Mouse (Mus musculus) adrenal gland, adult 8-10 months (tissue): ENCODE results near the gene H1foo. TPM values are rescaled to one million over a fixed set of nuclear protein-coding genes. Genes with fewer than 3 reads are reported as not detected.
A peak's percentile ranks its signal among the peaks of the same experiment; 100 is the strongest.

Source experiments
- DNase-seq: peaks from one replicate; pipeline ENCODE4 v3.0.0; 2022
- total RNA-seq, 4 experiments: library from RNA; stranded (reverse); gene quantifications; 2 replicates each; pipeline ENCODE4 v1.2.4; 2022

Gene H1foo
- total RNA-seq, 4 experiments from 2014 or later, result 0.40 TPM; not detected in 3

DNA sequence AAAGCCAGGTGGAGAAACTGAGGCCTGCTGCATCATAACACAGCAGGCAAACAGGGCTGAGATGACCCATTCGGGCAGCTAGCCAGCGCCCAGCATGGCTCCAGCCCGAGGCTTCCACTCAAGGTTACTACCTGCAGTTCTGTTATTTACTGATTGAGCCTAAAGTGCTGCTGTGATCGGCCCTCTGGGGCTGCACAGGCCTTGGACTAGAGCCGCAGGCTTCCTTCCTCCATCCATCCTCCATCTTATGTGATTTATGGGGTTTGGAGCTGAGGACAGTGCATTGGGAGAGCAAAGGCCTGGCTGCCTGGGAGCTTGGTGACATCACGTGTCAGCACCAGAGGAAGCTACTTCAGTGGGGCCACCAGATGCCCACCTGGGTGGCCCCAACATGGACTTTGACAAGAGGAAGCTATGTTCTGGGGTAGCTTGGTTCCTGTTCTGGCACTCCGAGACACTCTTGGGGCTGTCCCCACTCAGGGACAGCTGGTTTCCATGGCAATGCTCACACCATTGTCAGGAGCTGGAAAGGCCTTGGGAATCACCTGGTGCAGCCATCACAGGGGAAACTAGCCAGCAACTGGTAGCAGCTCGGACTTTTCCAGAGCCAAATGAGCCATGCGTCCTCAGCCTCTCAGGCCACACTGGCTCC is 42.5 kb downstream of the H1foo start:
- DNase-seq, result peak; percentile 76

DNA sequence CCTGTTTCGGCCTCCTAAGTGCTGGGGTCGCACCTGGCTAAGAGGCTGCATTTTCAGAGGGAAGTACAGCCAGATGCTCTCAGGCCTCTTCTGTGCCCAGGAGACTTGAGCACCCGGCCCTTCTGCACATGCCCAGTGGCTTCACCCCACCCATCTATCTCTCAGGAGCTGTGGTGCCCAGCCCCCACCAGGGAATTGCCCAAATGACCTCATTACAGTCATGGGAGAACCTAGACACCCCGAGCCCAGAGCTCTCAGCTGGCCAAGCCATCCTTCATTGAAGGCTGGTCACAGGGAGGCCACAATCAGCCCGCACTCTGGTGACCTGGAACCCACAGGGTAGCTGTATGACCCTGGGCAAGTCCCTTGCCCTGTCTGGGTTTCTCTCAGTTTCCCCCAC is 44.3 kb downstream of the H1foo start:
- no peak for DNase-seq

GRCm38 (mm10) chr6:115989607-115990006 is 44.9 kb downstream of the H1foo start:
- DNase-seq, result no peak

GRCm38 (mm10) chr6:115990056-115990455 is 45.3 kb downstream of the H1foo start:
- DNase-seq, result no peak

DNA sequence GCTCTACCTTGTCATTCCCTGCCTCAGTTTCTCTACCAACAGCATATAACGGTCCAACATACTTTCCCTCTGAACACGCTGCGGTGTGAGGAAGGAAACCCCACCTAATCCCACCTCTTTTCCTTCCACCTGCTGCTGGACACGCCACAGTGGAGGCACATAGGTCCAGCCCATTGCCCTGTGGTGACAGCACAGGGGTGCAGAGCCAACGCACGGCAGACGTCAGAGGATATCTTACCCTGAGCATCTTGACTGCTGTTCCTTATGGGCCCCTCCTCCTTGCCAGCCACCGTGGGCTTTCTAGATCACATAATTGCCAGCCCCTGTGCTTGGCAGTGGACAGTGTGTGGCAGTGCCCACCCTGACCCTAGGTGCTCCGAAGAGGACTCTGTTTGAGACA is 45.7 kb downstream of the H1foo start:
- DNase-seq, result no peak

- DNase-seq, result peak; percentile 82
Measured at GRCm38 (mm10) chr6:115991108-115991880, 46.6 kb downstream of the H1foo start.

- no peak for DNase-seq
Measured at GRCm38 (mm10) chr6:115991881-115992620, 47.3 kb downstream of the H1foo start.

DNA sequence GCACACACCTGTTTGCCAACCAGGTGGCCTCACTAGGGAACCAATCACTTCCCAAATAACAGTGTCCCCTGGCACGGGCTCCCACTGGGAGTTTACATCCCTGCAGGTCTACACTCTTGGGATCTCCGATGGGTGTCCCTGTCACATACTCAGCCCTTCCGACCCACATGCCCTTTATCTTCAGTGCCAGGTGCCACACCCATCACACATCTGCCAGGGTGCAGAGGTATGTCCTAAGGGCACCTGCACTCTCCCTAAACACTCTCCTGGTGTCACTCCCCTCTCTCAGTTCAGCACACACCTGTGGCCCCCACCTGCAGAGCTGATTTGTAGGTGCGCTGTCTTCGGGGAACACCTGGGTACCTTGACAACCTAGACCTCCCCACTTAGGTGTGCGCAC is 48.2 kb downstream of the H1foo start:
- DNase-seq, result no peak

DNA sequence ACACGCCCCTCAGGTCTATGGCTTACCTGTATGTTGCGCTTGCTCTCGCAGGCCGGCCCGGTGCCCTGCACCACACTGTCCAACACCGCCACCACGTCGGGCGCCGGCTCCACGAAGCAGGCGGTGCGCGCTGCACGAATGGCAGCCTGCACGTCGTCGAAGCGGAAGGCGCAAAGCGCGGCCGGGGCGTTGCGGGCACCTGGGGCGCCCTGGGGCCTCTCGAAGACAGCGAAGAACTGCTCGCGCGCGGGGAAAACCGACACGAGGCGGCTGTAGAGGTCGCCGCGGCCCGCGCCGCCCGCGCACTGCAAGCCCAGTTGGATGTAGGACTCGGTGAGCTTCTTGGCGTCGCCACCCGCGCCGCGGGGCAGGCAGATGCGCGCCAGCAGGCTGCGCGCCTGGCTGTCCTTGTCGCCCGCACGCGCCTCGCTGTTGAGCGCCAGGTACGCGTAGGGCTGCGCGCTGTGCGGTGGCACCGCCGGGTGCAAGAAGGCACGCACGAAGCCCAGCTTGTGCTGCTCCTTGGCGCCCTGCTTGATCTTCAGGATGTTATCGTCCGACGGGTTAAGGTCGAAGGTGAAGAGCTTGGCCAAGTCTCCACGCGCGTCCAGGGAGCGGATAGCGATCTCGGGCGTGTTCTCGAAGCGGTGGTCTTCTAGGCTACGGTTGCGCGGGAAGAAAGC is 48.9 kb downstream of the H1foo start:
- peak; percentile 44 for DNase-seq

- DNase-seq, result peak; percentile 62
Measured at GRCm38 (mm10) chr6:115994146-115994876, 49.6 kb downstream of the H1foo start.

- peak; percentile 94 for DNase-seq
Measured at GRCm38 (mm10) chr6:115994877-115995520, 50.3 kb downstream of the H1foo start, which contains the start of gene Plxnd1. TSS of gene Plxnd1 (minus strand) at chr6:115995005.

DNA sequence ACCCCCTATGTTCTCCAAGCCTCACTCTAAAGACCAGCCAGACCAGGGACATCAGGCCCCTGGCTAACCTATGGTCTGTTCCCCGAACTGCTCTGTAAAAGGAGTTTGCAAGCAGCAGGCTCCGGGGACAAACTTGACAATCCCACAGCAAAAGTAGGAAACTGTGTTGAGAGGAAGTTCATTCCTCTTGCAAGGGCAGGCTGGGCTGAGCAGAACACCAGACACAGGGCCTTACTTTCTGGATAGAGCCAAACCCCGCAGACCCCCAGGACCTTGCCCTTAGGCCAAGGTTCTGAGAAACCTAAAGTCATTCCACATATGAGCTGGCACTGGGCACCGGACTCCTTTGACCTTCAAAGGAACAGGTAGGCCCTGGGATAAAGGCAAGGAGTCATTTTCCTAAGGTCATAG is 50.8 kb downstream of the H1foo start:
- DNase-seq, result peak; percentile 42

DNA sequence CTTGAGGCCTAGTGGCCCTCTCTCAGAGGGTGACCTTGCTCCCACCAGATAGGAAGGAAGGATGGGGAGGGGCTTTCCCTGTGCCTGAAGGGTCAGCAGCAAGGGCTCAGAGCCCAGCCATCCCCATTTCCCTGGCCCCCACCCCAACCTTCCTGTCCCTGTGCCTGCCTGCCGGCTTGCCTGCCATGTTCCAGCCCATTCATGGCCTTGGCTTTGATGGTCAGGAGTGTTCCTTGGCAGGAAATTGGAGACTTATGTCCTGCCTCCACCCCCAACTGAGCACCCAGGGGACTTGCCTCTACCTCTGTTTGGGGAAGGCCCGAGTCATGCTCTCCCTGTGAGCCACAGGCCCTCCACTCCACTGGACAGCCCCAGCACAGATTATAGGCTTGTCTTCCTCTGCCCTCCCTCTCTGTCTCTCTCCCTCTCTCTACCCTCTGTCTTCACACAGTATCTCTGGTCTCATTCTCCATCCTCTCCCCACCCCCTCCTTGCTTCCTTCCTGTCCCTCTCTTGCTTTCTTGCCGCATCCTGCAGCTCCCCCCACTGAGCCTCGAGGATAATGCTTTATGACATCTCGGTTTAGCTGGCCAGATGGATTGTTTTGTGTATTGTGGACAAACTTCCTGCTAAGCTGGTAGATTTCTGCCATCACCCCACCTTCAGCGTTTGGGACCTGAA is 51.6 kb downstream of the H1foo start:
- DNase-seq, result peak; percentile 81

GRCm38 (mm10) chr6:115997726-115998311 is 53.1 kb downstream of the H1foo start:
- no peak for DNase-seq

DNA sequence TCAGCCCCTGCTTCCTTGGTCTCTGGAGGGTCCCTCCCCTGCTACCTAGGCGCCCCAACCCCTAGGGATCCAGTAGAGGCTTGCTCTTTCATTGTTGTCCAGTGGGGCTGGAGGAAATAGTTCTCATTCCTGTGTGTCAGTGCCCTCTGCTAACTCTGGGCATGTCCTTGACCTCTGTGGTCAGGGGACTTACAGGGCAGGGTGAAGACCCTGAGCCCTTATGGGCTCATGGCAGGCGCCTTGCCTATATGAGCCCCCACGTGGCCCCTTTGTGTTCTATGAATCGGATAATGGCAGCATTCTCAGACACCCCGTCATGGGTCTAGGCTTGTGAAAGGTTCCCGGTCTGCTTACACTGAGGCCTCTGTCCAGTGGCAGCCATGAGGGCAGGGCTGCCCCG is 54.0 kb downstream of the H1foo start:
- no peak for DNase-seq

- DNase-seq, result peak; percentile 44
Measured at GRCm38 (mm10) chr6:115999227-115999626, 54.5 kb downstream of the H1foo start.
